ENCODE assay signal across 21 mouse cellular contexts in genomic region chr8:13316671-13317070, GRCm38 (mm10). TPM values are rescaled to one million over a fixed set of nuclear protein-coding genes. Genes with fewer than 3 reads are reported as not detected.
DNase-seq lines count a peak whose midpoint lies in the region; ATAC-seq and TF ChIP-seq lines count a peak whose summit lies in the region.
"Had no signal": no experiment of that assay in that cellular context is flagged by ENCODE, and none has a peak within 500 bp of the region (broad histone marks: within the 10 kb centered on the region; RNA-seq: fewer than 3 reads in every experiment).

No protein-coding gene starts in this region.

- H3K4me1 ChIP-seq in E14TG2a.4 (replicated peaks; ENCODE audit: low read depth, low read length) = peaks cover 16% of the 10 kb centered on the region
- no peaks in the 10 kb centered on the region for H3K4me1 ChIP-seq in midbrain, embryonic 15.5 days
- no peaks in the 10 kb centered on the region for H3K4me1 ChIP-seq in hindbrain, postnatal 0 days (ENCODE audit: insufficient read depth, low read length)
- H3K4me1 ChIP-seq: embryonic facial prominence, embryonic 12.5 days; forebrain, embryonic 13.5 days; forebrain, embryonic 15.5 days had no signal

- H3K36me3 ChIP-seq in E14TG2a.4 (ENCODE audit: insufficient read depth, low read length) = no peaks in the 10 kb centered on the region; the same call in 1 of the 2 replicates
- H3K36me3 ChIP-seq in midbrain, embryonic 15.5 days (replicated peaks) = 0 out of 2 replicates have a peak, but pooled peaks cover 15% of the 10 kb centered on the region
- H3K36me3 ChIP-seq in hindbrain, postnatal 0 days (ENCODE audit: insufficient read depth, low read length) = peaks cover 57% of the 10 kb centered on the region

- no peak overlapping the region for H3K27ac ChIP-seq in midbrain, embryonic 15.5 days
- no peak overlapping the region for H3K27ac ChIP-seq in hindbrain, postnatal 0 days
- H3K27ac ChIP-seq: embryonic facial prominence, embryonic 10.5 days; embryonic facial prominence, embryonic 12.5 days; forebrain, embryonic 13.5 days; forebrain, embryonic 15.5 days had no signal

- WGBS in midbrain, embryonic 15.5 days = 95% methylated on average over 10 of the region's 10 CpGs
- 93% methylated on average over 10 of the region's 10 CpGs for WGBS in hindbrain, postnatal 0 days

- no peak for ATAC-seq in midbrain, embryonic 15.5 days (replicated peaks)
- ATAC-seq in hindbrain, postnatal 0 days = no peak
- ATAC-seq: activated CD4-positive, CD25-positive, alpha-beta regulatory T cell, adult 4 months; forebrain, embryonic 13.5 days; forebrain, embryonic 15.5 days; Patski had no signal

- no peak for TF ChIP-seq CTCF in E14TG2a.4 (conservative IDR thresholded peaks at IDR 0.05; ENCODE audit: low read length)
- TF ChIP-seq CTCF in hindbrain, postnatal 0 days (IDR thresholded peaks at IDR 0.05; ENCODE audit: low read depth) = no peak

- no peaks in the 10 kb centered on the region for H3K9me3 ChIP-seq in E14TG2a.4 (ENCODE audit: low read length)
- H3K9me3 ChIP-seq in midbrain, embryonic 15.5 days = no peaks in the 10 kb centered on the region
- H3K9me3 ChIP-seq in hindbrain, postnatal 0 days (ENCODE audit: low read length) = no peaks in the 10 kb centered on the region
- H3K9me3 ChIP-seq: embryonic facial prominence, embryonic 10.5 days; embryonic facial prominence, embryonic 12.5 days; forebrain, embryonic 13.5 days; forebrain, embryonic 15.5 days; G1E had no signal

- H3K4me3 ChIP-seq in E14TG2a.4 (replicated peaks; ENCODE audit: low read length) = peak overlapping the region; percentile 50
- H3K4me3 ChIP-seq in midbrain, embryonic 15.5 days = no peak overlapping the region
- no peak overlapping the region for H3K4me3 ChIP-seq in hindbrain, postnatal 0 days (ENCODE audit: low read length)
- H3K4me3 ChIP-seq: embryonic facial prominence, embryonic 10.5 days; embryonic facial prominence, embryonic 12.5 days; forebrain, embryonic 13.5 days; forebrain, embryonic 15.5 days had no signal

- DNase-seq in natural killer cell, adult 2 months (ENCODE audit: low spot score in 2 of 2) = peak; percentile 51 to 77
- DNase-seq in thymus, postnatal 25 days = peak; percentile 32
- DNase-seq in hindbrain, postnatal 0 days (ENCODE audit: low spot score) = no peak
- no peak for DNase-seq in right cerebral cortex, adult 2 months (ENCODE audit: low spot score in 2 of 2)
- DNase-seq: adrenal gland, adult 8-10 months; adrenal gland, postnatal 14 days; adrenal gland, postnatal 36 days; cerebellum, adult 11-12 months; cerebellum, adult 2 months; cerebellum, adult 9-10 months; cerebellum, postnatal 10 days; cerebellum, postnatal 25 days had no signal

- peaks cover 9% of the 10 kb centered on the region; the same call in 1 of the 2 replicates for H3K27me3 ChIP-seq in E14TG2a.4 (ENCODE audit: insufficient read depth, low read length)
- no peaks in the 10 kb centered on the region for H3K27me3 ChIP-seq in midbrain, embryonic 15.5 days (replicated peaks)
- H3K27me3 ChIP-seq in hindbrain, postnatal 0 days (ENCODE audit: insufficient read depth, low read length) = no peaks in the 10 kb centered on the region
- H3K27me3 ChIP-seq: embryonic facial prominence, embryonic 12.5 days; forebrain, embryonic 13.5 days; forebrain, embryonic 15.5 days; Patski had no signal

- no peak overlapping the region for H3K4me2 ChIP-seq in midbrain, embryonic 15.5 days
- no peak overlapping the region for H3K4me2 ChIP-seq in hindbrain, postnatal 0 days (ENCODE audit: low read depth, low read length)
- H3K4me2 ChIP-seq: embryonic facial prominence, embryonic 12.5 days; forebrain, embryonic 13.5 days; forebrain, embryonic 15.5 days had no signal

- no peak overlapping the region for H3K9ac ChIP-seq in midbrain, embryonic 15.5 days
- no peak overlapping the region for H3K9ac ChIP-seq in hindbrain, postnatal 0 days (replicated peaks; ENCODE audit: low read length)
- H3K9ac ChIP-seq: embryonic facial prominence, embryonic 12.5 days; forebrain, embryonic 13.5 days; forebrain, embryonic 15.5 days had no signal

RNA-seq across cellular contexts. Expression of gene Tfdp1, which starts 21.9 kb away (rescaled TPM):
- polyA plus RNA-seq in midbrain, embryonic 15.5 days (2015; fragmentation: Nextera tagmentation; extraction: Ambion mirVana) = 88.3 and 90.2 TPM in 2 replicates
- total RNA-seq in hindbrain, postnatal 0 days (2014; rRNA removed) = 66.3 and 74.1 TPM in 2 replicates
- polyA plus RNA-seq in hindbrain, postnatal 0 days (2015; fragmentation: Nextera tagmentation; extraction: Ambion mirVana) = 85.1 and 86.2 TPM in 2 replicates

RNA-seq across cellular contexts. Expression of gene Tmco3, which starts 28.7 kb away (rescaled TPM):
- polyA plus RNA-seq in midbrain, embryonic 15.5 days (2015; fragmentation: Nextera tagmentation; extraction: Ambion mirVana) = 47.6 and 57.1 TPM in 2 replicates
- total RNA-seq in hindbrain, postnatal 0 days (2014; rRNA removed) = 30.9 and 31.3 TPM in 2 replicates
- 31.8 and 33.5 TPM in 2 replicates for polyA plus RNA-seq in hindbrain, postnatal 0 days (2015; fragmentation: Nextera tagmentation; extraction: Ambion mirVana)

RNA-seq across cellular contexts. Expression of gene Dcun1d2, which starts 28.7 kb away (rescaled TPM):
- polyA plus RNA-seq in midbrain, embryonic 15.5 days (2015; fragmentation: Nextera tagmentation; extraction: Ambion mirVana) = 33.8 and 36.8 TPM in 2 replicates
- 27.3 and 33.8 TPM in 2 replicates for total RNA-seq in hindbrain, postnatal 0 days (2014; rRNA removed)
- polyA plus RNA-seq in hindbrain, postnatal 0 days (2015; fragmentation: Nextera tagmentation; extraction: Ambion mirVana) = 24.9 and 25.1 TPM in 2 replicates

Comparison
In these comparisons a context has a peak if more than half of its experiments do, and no peak if none do; other contexts are left out.
1. DNase-seq: peak in natural killer cell, adult 2 months (2 of 2) and thymus, postnatal 25 days (single experiment); none in hindbrain, postnatal 0 days (single experiment) and right cerebral cortex, adult 2 months (0 of 2).